Mouse (Mus musculus) embryo, embryonic 10.5 days (tissue): ENCODE measurements around the gene Scn8a.
A peak's percentile ranks its signal among the peaks of the same experiment; 100 is the strongest.

Source experiments
- DNase-seq: peaks from one replicate; pipeline ENCODE4 v3.0.0-alpha.2; 2015; ENCODE audit warnings: low spot score

Gene Scn8a

GRCm38 (mm10) chr15:100954751-100955150 is 85.1 kb downstream of the Scn8a start:
- DNase-seq: no peak

GRCm38 (mm10) chr15:100960958-100961357 is 91.3 kb downstream of the Scn8a start:
- DNase-seq: no peak

GRCm38 (mm10) chr15:100961561-100961960 is 91.9 kb downstream of the Scn8a start:
- DNase-seq: no peak

- no peak for DNase-seq
Measured at GRCm38 (mm10) chr15:100971443-100971842, 101.8 kb downstream of the Scn8a start.

- DNase-seq: no peak
Measured at GRCm38 (mm10) chr15:100972795-100973194, 103.1 kb downstream of the Scn8a start.

- DNase-seq: peak; percentile 33
Measured at GRCm38 (mm10) chr15:100974679-100975078, 105.0 kb downstream of the Scn8a start.

- DNase-seq: peak; percentile 77
Measured at GRCm38 (mm10) chr15:100983427-100984153, 113.9 kb downstream of the Scn8a start.

- no peak for DNase-seq
Measured at GRCm38 (mm10) chr15:100984154-100984893, 114.7 kb downstream of the Scn8a start.

GRCm38 (mm10) chr15:100986479-100986878 is 116.8 kb downstream of the Scn8a start:
- no peak for DNase-seq

- DNase-seq: no peak
Measured at GRCm38 (mm10) chr15:100987031-100987430, 117.4 kb downstream of the Scn8a start.

- no peak for DNase-seq
Measured at GRCm38 (mm10) chr15:100990283-100990682, 120.6 kb downstream of the Scn8a start.

GRCm38 (mm10) chr15:100997090-100997489 is 127.4 kb downstream of the Scn8a start:
- peak; percentile 74 for DNase-seq

- DNase-seq: no peak
Measured at GRCm38 (mm10) chr15:101001685-101002084, 132.0 kb downstream of the Scn8a start.

- DNase-seq: no peak
Measured at GRCm38 (mm10) chr15:101002466-101002865, 132.8 kb downstream of the Scn8a start.

GRCm38 (mm10) chr15:101004538-101004937 is 134.9 kb downstream of the Scn8a start:
- no peak for DNase-seq

- DNase-seq: no peak
Measured at GRCm38 (mm10) chr15:101005717-101006116, 136.1 kb downstream of the Scn8a start.

- DNase-seq: peak; percentile 82
Measured at GRCm38 (mm10) chr15:101006251-101007040, 136.8 kb downstream of the Scn8a start.

- DNase-seq: no peak
Measured at GRCm38 (mm10) chr15:101007236-101007635, 137.6 kb downstream of the Scn8a start.

GRCm38 (mm10) chr15:101008386-101009010 is 138.8 kb downstream of the Scn8a start:
- no peak for DNase-seq

- DNase-seq: no peak
Measured at GRCm38 (mm10) chr15:101011352-101011751, 141.7 kb downstream of the Scn8a start.

GRCm38 (mm10) chr15:101028960-101029359 is 159.3 kb downstream of the Scn8a start:
- DNase-seq: no peak

GRCm38 (mm10) chr15:101039651-101040050 is 170.0 kb downstream of the Scn8a start:
- no peak for DNase-seq
